ENCODE assay signal across 21 mouse cellular contexts in genomic region chr7:46049981-46050380, GRCm38 (mm10). TPM values are rescaled to one million over a fixed set of nuclear protein-coding genes. Genes with fewer than 3 reads are reported as not detected.
"Had no signal": no experiment of that assay in that cellular context is flagged by ENCODE, and none has a peak within 500 bp of the region (broad histone marks: within the 10 kb centered on the region; RNA-seq: fewer than 3 reads in every experiment).

No protein-coding gene starts in this region.

- H3K4me2 ChIP-seq: lung, embryonic 14.5 days; midbrain, embryonic 12.5 days; midbrain, embryonic 15.5 days; neural tube, embryonic 13.5 days; neural tube, embryonic 15.5 days had no signal

- H3K9ac ChIP-seq: lung, embryonic 14.5 days; midbrain, embryonic 12.5 days; midbrain, embryonic 15.5 days; neural tube, embryonic 13.5 days; neural tube, embryonic 15.5 days had no signal

- DNase-seq: lung, adult 18-20 months; lung, embryonic 14.5 days; lung, postnatal 10 days; lung, postnatal 4 days; retina, postnatal 1 day; right cerebral cortex, adult 18-20 months; right cerebral cortex, postnatal 25 days; right cerebral cortex, postnatal 4 days; spleen, adult 18-20 months; thymus, adult 18-20 months; thymus, postnatal 14 days; thymus, postnatal 36 days had no signal

- H3K27me3 ChIP-seq: midbrain, embryonic 12.5 days; midbrain, embryonic 15.5 days; neural tube, embryonic 13.5 days; neural tube, embryonic 15.5 days had no signal

- ATAC-seq: midbrain, embryonic 15.5 days had no signal

- H3K9me3 ChIP-seq: midbrain, embryonic 10.5 days; midbrain, embryonic 12.5 days; midbrain, embryonic 15.5 days; neural tube, embryonic 13.5 days; neural tube, embryonic 15.5 days had no signal

- H3K27ac ChIP-seq: midbrain, embryonic 10.5 days; midbrain, embryonic 12.5 days; midbrain, embryonic 15.5 days; neural tube, embryonic 13.5 days; neural tube, embryonic 15.5 days had no signal

- H3K4me3 ChIP-seq: midbrain, embryonic 10.5 days; midbrain, embryonic 12.5 days; midbrain, embryonic 15.5 days; myocyte; neural tube, embryonic 13.5 days; neural tube, embryonic 15.5 days had no signal

- H3K4me1 ChIP-seq: midbrain, embryonic 12.5 days; midbrain, embryonic 15.5 days; neural tube, embryonic 13.5 days; neural tube, embryonic 15.5 days had no signal

RNA-seq across cellular contexts. Expression of gene Abcc6, which starts 19.9 kb away (rescaled TPM):
- total RNA-seq: megakaryocyte, adult 5-6 weeks; megakaryocyte-erythroid progenitor cell, adult 5-6 weeks had no signal
- polyA plus RNA-seq: myocyte; thymus, postnatal 0 days had no signal

RNA-seq across cellular contexts. Expression of gene Kcnj11, which starts 50.6 kb away (rescaled TPM):
- total RNA-seq: megakaryocyte, adult 5-6 weeks; megakaryocyte-erythroid progenitor cell, adult 5-6 weeks had no signal
- polyA plus RNA-seq: lung, embryonic 14.5 days had no signal
